Mouse (Mus musculus) neutrophil, adult 83 days (primary cell): Measurements from ENCODE around the gene Fmod. TPM values are rescaled to one million over a fixed set of nuclear protein-coding genes. Genes with fewer than 3 reads are reported as not detected.

Experiments
- total RNA-seq, 2 experiments: library from RNA; stranded (reverse); gene quantifications; one replicate each; pipeline ENCODE4 v1.2.4; 2023

The Fmod gene
- under 1 TPM in 1 of 2 experiments, not detected in 1; 0.18 TPM for total RNA-seq

DNA sequence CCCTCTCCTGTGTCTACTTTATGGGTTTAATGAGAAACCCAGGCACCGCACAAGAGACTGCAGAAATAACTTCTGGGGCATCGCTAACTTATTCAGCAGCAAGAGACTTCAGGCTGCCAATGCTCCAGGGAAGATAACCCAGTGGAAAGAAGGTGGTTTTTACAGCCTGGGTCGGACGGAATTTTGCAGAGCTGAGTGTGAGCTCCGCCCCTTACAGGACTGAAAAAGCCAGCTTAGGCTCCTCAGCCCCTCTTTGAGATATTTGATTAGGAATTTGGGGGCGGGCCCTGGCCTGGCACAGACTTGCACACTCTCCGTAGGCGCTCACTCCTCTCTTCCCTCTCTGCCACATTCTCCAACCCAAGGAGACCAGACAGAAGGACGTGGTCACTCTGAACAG lies at the start of gene Fmod:
Fmod (plus strand) TSS at position 83 of the 400 bp plus-strand sequence.

DNA sequence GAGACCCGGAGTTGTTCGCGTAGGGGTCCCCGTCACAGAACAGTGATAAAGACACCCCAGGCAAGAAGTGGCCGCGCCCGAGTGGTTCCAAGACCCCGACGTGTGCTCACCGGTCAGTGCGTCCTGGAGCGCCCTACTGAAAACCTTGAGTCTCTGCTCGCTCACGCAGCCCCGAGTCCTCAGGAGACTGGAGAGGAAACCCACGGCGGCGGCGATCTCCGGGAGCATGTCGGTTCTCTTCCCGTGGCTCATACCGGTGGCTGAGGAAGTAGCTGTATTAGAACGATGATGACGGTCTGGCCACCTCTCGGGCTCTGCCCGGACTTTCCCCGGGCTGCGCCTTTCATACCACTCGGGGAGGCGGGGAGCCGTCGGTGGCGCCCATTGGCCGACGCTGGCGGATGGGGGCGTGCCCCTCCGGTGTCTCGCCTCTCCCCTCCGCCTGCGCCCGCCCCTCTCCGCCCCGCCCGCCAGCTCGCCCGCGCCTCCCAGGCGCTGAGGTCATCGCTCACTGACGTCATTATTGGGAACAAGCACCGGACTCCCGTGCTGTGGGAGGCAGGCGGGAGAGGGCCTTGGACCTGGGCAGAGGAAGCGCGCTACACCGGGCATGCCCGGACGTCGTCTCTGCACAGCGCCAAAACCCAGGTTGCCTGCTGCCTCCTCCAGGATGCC lies 41.9 kb downstream of the Fmod start, which contains the start of gene Btg2:
Btg2 (minus strand) TSS at position 319 of the 675 bp plus-strand sequence.

Other genes starting within 250 kb of the Fmod start
- gene Atp2b4, start 236.2 kb upstream of the Fmod start, total RNA-seq = 10 to 100 TPM; 19.9 to 21.1 TPM
- gene Optc, start 129.3 kb upstream of the Fmod start, total RNA-seq = not detected
- not detected for gene Prelp, start 115.8 kb upstream of the Fmod start, total RNA-seq
- gene Btg2, start 41.9 kb downstream of the Fmod start, total RNA-seq = 100 to 1,000 TPM; 778 to 949 TPM
- 10 to 100 TPM; 33.5 to 35.1 TPM for gene Chit1, start 74.0 kb downstream of the Fmod start, total RNA-seq
- 100 to 1,000 TPM; 596 to 624 TPM for gene Chil1, start 144.9 kb downstream of the Fmod start, total RNA-seq
- gene Mybph, start 156.2 kb downstream of the Fmod start, total RNA-seq = under 1 TPM; 0.44 to 0.46 TPM
- gene Adora1, start 198.2 kb downstream of the Fmod start, total RNA-seq = not detected